Mouse (Mus musculus) C3H10T1/2 (cell line): ENCODE results near the gene Rsbn1. TPM values are rescaled to one million over a fixed set of nuclear protein-coding genes. Genes with fewer than 3 reads are reported as not detected.

Source experiments
- polyA plus RNA-seq, 2 experiments: library from polyadenylated mRNA; unstranded; fragments of >200 nt; fragmentation: generic; extraction: Trizol; gene quantifications; one replicate each; pipeline ENCODE4 v1.2.1; 2012; ENCODE audit warnings: missing spikeins in 2 of 2

Rsbn1 gene
- polyA plus RNA-seq: 1 to 10 TPM in 1 of 2 experiments, under 1 TPM in 1; 0.54 to 1.3 TPM

GRCm38 (mm10) chr3:103914010-103914669 is at the start of gene Rsbn1:
Gene Rsbn1 (plus strand): TSS chr3:103914120.

GRCm38 (mm10) chr3:103967861-103968691 is 54.2 kb downstream of the Rsbn1 start, which contains the start of gene Phtf1:
Gene Phtf1 (plus strand): TSS chr3:103968110.

Other genes with a start within 250 kb of the Rsbn1 start
- 10 to 100 TPM in 1 of 2 experiments, 1 to 10 TPM in 1; 4.1 to 29.3 TPM for gene Olfml3, start 176.1 kb upstream of the Rsbn1 start, polyA plus RNA-seq
- not detected for gene Gm10964, start 174.8 kb upstream of the Rsbn1 start, polyA plus RNA-seq
- gene Hipk1, start 122.6 kb upstream of the Rsbn1 start, polyA plus RNA-seq: 1 to 10 TPM in 1 of 2 experiments, under 1 TPM in 1; 0.92 to 8.0 TPM
- gene Dclre1b, start 104.7 kb upstream of the Rsbn1 start, polyA plus RNA-seq: 1 to 10 TPM; 2.3 to 3.0 TPM
- 10 to 100 TPM in 1 of 2 experiments, 1 to 10 TPM in 1; 1.3 to 10.8 TPM for gene Ap4b1, start 104.6 kb upstream of the Rsbn1 start, polyA plus RNA-seq
- gene Gm43064, start 104.5 kb upstream of the Rsbn1 start, polyA plus RNA-seq: under 1 TPM; 0.01 to 0.15 TPM
- gene Bcl2l15, start 81.5 kb upstream of the Rsbn1 start, polyA plus RNA-seq: under 1 TPM; 0.25 to 0.36 TPM
- under 1 TPM; 0.09 to 0.41 TPM for gene Ptpn22, start 54.3 kb upstream of the Rsbn1 start, polyA plus RNA-seq
- 10 to 100 TPM in 1 of 2 experiments, 1 to 10 TPM in 1; 1.7 to 15.4 TPM for gene Phtf1, start 54.0 kb downstream of the Rsbn1 start, polyA plus RNA-seq